Mouse (Mus musculus) kidney, adult 2 months (tissue): Measurements from ENCODE around the gene Rpl38. TPM values are rescaled to one million over a fixed set of nuclear protein-coding genes. Genes with fewer than 3 reads are reported as not detected.
A peak's percentile ranks its signal among the peaks of the same experiment; 100 is the strongest.
"Not testable (repeated sequence)": the region's sequence is repeated elsewhere in the genome, so short reads cannot be mapped to it uniquely, and the experiment has no call there.

Experiments
- DNase-seq: peaks from one replicate; pipeline ENCODE4 v3.0.0; 2021
- H3K27ac ChIP-seq: fragments of 200-500 bp; 2 replicates; pipeline ENCODE4 v1.5.1; 2012; ENCODE audit warnings: low read depth, low read length, control low read depth, inconsistent platforms; ENCODE audit not compliant: insufficient read depth
- H3K27me3 ChIP-seq: fragments of 200-500 bp; replicated peaks from 2 replicates; pipeline ENCODE4 v1.6.1; 2012; ENCODE audit warnings: mild to moderate bottlenecking, moderate library complexity, low read length, inconsistent platforms; ENCODE audit not compliant: control insufficient read depth, insufficient read depth
- H3K36me3 ChIP-seq: fragments of 200-500 bp; 2 replicates; pipeline ENCODE4 v1.6.1; 2012; ENCODE audit warnings: mild to moderate bottlenecking, moderate library complexity, low read length, inconsistent platforms; ENCODE audit not compliant: control insufficient read depth, insufficient read depth
- H3K4me1 ChIP-seq: fragments of 200-500 bp; 2 replicates; pipeline ENCODE4 v1.6.1; 2011; ENCODE audit warnings: low read length; ENCODE audit not compliant: control insufficient read depth, insufficient read depth
- H3K4me3 ChIP-seq: fragments of 200-500 bp; 2 replicates; pipeline ENCODE4 v1.5.1; 2011; ENCODE audit warnings: mild to moderate bottlenecking, low read depth, low read length, control low read depth; ENCODE audit not compliant: insufficient read depth
- CTCF ChIP-seq: fragments of 200-500 bp; conservative IDR thresholded peaks from 2 replicates; pipeline ENCODE4 v1.5.1; 2011; ENCODE audit warnings: low read depth, mild to moderate bottlenecking, control low read depth, low read length, moderate library complexity, mixed read lengths; ENCODE audit not compliant: insufficient read depth, insufficient read length
- POLR2A ChIP-seq: fragments of 200-500 bp; IDR thresholded peaks from one replicate; pipeline ENCODE4 v1.6.1; 2011; ENCODE audit warnings: low read depth, low read length, control low read depth
- WGBS: fragments of 180-500 bp; shearing (Covaris S2); methylation state at CpG from one replicate; pipeline ENCODE4 v1.1.7; 2018; 5-methylcytosine and 5-hydroxymethylcytosine counted together
- polyA plus RNA-seq: library from polyadenylated mRNA; depleted of rRNA; stranded (reverse); fragments of >200 nt; gene quantifications from 2 replicates; pipeline ENCODE4 v1.2.3, GENCODE M21; 2012

Gene Rpl38
- polyA plus RNA-seq, 1 experiment, result 738 TPM

DNA sequence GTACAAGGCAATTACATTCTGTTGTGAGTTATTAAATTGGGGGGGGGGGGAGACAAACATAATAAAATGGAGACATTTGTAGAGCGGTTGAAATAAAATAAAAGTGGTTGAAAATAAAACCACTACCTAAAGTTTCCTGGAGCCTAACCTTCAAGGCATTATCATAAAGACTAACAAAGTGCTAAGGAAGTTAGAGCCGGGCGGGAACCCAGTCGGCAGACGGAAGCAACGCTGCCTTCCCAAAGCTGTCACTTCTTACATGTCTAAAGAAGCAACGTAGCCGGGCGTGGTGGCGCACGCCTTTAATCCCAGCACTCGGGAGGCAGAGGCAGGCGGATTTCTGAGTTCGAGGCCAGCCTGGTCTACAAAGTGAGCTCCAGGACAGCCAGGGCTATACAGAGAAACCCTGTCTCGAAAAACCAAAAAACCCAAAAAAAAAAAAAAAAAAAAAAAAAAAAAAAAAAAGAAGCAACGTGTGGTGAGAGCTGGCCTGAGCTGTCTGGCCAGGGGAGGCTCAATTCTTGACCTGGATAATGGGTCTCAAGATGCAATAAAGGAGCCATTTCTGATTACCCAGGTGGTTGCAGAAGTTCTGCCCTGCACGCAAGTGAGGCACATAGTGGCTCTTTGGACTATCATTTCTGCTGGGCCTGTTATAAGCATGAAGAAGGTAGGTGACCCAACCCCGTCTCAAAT is 940 bp upstream of the Rpl38 start:
- TF ChIP-seq POLR2A, result no peak
- Histone ChIP-seq H3K27ac (no peak overlapping the region), H3K27me3 (no peaks in the 10 kb centered on the region), H3K4me1 (peaks cover 12% of the 10 kb centered on the region), H3K36me3 (peaks cover under 1% of the 10 kb centered on the region; the same call in 1 of the 2 replicates), H3K4me3 (no peak overlapping the region)
- WGBS, result 46% methylated on average over 17 of the region's 18 CpGs
- DNase-seq, result no peak

DNA sequence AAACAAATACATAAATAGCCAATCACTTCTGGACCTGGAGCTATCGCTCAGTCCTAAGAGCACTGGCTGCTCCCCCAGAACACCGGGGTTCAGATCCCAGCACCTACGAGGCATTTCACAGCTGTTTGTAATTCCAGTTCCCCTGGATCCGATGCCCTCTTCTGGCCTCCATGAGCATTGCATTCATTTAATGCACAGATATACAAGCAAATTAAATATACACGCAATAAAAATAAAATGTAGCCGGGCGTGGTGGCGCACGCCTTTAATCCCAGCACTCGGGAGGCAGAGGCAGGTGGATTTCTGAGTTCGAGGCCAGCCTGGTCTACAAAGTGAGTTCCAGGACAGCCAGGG is 415 bp upstream of the Rpl38 start:
- peaks cover 14% of the 10 kb centered on the region for H3K4me1 ChIP-seq
- peak; percentile 44 for DNase-seq
- not testable (repeated sequence) for H3K27me3 ChIP-seq, H3K36me3 ChIP-seq, H3K4me3 ChIP-seq, H3K27ac ChIP-seq
- WGBS, result 26% methylated on average over 11 of the region's 11 CpGs
- TF ChIP-seq CTCF, result peak; percentile 42

DNA sequence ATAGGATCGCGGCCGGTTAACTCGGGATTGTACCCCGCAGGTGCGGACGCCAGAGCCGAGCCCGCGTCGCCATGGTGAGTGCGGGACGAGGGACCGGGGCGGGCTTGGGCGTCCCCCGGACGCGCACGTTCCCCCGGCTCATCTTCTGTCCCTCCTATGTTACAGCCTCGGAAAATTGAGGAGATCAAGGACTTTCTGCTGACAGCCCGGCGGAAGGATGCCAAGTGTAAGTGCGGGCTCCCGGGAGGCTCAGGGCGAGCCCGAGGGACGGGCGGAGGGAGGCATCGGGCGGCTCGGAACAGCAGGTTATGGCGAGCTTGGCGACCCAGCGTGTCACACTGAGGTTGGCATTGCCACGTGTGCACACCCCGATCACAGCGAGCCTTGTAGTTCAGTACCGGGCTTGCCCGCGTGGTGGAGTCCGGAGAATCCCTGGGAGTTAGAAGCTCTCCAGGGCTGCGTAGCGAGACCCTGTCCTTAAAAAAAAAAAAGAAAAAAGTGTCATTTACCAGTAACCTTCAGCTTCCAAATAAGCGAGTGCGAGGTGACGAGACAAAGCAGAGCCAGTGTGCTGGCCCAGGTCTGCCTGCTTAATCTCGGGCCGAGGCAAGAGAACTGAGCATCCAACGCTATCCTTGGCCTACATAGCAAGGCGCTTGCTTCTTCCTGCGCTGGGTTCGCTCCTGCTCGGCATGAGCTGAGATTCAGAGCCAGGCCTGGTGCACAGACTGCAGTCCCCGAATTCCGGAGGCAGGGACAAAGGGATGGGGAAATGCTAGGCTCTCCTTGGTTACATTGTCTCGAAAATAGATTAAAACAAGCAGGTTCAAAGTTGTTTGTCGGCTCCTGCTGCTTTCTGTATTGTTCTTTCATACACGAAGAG is 658 bp downstream of the Rpl38 start:
- Histone ChIP-seq H3K27ac (peak overlapping the region; percentile 12; the same call in 1 of the 2 replicates), H3K4me1 (peaks cover 18% of the 10 kb centered on the region), H3K27me3 (no peaks in the 10 kb centered on the region), H3K4me3 (peak overlapping the region; percentile 77), H3K36me3 (peaks cover 3% of the 10 kb centered on the region; the same call in 1 of the 2 replicates)
- no peak for TF ChIP-seq POLR2A
- TF ChIP-seq CTCF, result peak; percentile 58
- WGBS, result under 1% methylated on average over 60 of the region's 60 CpGs
- peak; percentile 79 for DNase-seq

DNA sequence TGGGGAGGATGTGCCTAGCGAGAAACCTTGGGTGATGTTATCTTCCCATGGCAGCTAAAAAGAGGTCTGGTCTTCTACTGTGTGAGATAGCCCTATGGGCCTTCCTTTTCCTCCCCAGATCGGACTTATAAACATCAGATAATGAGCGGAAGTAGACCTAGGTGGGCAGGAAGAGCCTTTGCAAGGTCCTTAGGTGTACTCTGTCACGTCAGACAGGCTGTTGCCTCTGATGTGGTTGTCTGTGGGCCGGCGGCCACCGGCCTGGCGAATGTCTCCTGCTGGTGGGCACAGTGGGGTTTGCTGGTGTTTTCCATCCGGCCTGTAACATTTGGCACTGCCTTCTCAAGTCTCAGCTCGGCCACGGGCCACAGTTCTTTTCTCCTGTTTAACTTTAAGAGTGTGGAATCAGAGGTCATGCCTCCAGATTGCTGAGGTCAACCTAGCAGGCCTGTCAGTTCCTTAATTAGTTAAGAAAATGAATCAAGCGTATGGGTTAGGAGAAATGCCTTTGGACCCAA is 1.4 kb downstream of the Rpl38 start:
- peak; percentile 54 for DNase-seq
- WGBS, result 11% methylated on average over 12 of the region's 12 CpGs
- peaks cover 18% of the 10 kb centered on the region for H3K4me1 ChIP-seq
- peaks cover 3% of the 10 kb centered on the region; the same call in 1 of the 2 replicates for H3K36me3 ChIP-seq
- H3K27ac ChIP-seq, result no peak overlapping the region
- H3K27me3 ChIP-seq, result no peaks in the 10 kb centered on the region
- TF ChIP-seq POLR2A (no peak), CTCF (no peak)
- peak overlapping the region; percentile 77 for H3K4me3 ChIP-seq

DNA sequence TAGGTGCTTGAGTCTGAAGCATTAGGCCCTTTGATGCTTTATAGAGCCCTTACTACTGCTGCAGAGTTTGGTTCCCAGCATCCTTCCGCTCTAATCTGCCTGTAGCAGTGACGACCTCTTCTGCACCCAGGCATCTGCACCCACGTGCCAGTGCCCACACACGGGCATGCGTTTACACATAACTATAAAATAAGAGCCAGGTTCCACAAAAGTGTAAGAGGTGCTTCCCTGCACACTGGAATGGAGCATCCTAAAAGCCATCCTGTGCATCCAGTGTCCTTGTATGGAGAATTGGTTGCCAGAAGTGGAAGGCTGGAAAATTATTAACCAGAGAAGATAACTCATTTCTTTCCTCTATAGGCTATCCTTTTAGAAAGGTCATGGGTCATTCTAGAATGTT is 2.8 kb downstream of the Rpl38 start:
- Histone ChIP-seq H3K27ac (no peak overlapping the region), H3K4me3 (no peak overlapping the region), H3K4me1 (peaks cover 18% of the 10 kb centered on the region), H3K36me3 (peaks cover 3% of the 10 kb centered on the region; the same call in 1 of the 2 replicates), H3K27me3 (no peaks in the 10 kb centered on the region)
- TF ChIP-seq POLR2A (no peak), CTCF (no peak)
- 77% methylated on average over 5 of the region's 5 CpGs for WGBS
- DNase-seq, result no peak

DNA sequence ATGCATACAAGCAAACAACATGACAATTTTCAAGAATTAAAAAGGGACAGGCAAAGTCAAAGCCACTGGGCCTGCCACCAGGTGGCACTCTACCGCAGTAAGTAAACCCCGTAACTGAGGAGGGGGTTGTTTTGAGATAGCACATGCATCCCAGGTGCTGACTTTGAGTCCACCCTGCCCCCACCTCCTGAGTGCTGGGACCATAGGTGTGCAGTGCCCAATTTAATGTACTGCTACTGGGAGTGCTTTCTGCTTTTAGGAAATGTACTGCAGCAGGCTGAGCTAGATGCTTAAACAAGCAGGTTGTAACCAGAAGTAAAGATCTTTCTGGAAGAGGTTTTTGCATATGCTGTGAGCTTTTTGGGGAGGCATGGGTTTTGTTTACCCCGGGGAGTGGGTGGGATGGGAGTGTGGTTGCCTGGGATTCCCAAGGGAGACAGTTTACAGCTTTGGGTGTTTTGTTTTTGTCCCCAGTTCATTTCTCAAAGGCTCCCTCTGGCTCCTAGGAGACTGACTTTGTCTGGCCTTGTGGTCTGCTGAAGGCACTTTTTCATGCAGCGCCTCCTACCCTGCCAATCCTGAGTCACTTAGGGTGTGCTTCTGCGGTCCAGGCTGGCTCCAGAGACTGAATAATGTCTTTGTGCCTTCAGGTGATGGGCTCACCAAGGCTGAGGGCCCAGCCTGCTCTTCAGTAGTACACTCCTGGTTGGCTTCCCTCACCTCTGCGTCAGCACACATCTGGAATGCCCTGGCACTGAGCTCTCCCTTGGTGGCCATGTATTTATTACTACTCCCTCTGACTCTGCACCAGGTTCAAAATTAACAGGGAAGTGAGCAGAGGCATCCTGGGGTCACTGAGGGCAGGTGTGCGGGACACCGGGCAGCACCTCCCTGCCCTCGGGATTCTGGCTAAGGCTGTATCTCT is 4.7 kb downstream of the Rpl38 start:
- peaks cover 3% of the 10 kb centered on the region; the same call in 1 of the 2 replicates for H3K36me3 ChIP-seq
- 44% methylated on average over 9 of the region's 9 CpGs for WGBS
- no peak overlapping the region for H3K4me3 ChIP-seq
- peaks cover 18% of the 10 kb centered on the region for H3K4me1 ChIP-seq
- H3K27ac ChIP-seq, result no peak overlapping the region
- TF ChIP-seq POLR2A (no peak), CTCF (peak; percentile 64)
- H3K27me3 ChIP-seq, result no peaks in the 10 kb centered on the region
- peak; percentile 85 for DNase-seq

DNA sequence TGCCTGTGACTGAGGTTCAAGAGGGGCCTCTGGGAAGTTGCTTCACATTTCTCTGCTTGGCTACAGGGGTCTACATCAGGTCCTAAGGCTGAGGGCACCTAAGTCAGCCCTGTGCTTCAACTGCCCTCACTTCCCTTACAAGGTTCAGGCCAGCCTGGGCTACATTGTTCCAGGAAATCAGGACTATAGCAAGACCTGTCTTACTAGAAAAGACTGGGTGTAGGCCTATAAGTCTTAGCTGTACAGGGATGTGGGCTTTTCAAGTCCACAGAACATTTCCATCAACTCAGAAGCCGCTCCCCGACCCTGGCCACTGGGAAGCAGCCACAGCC is 5.4 kb downstream of the Rpl38 start:
- DNase-seq, result no peak
- Histone ChIP-seq H3K27ac (no peak overlapping the region), H3K27me3 (no peaks in the 10 kb centered on the region), H3K4me1 (peaks cover 21% of the 10 kb centered on the region), H3K4me3 (no peak overlapping the region), H3K36me3 (peaks cover 3% of the 10 kb centered on the region; the same call in 1 of the 2 replicates)
- TF ChIP-seq POLR2A, result no peak
- TF ChIP-seq CTCF, result no peak
- 88% methylated on average over 2 of the region's 2 CpGs for WGBS
